Mouse (Mus musculus) cerebellum, adult 8-10 months (tissue): ENCODE data around the gene Plk5.

Source experiments
- DNase-seq: peaks from one replicate; pipeline ENCODE4 v3.0.0; 2022

Gene Plk5

GRCm38 (mm10) chr10:80357994-80358639 lies 1.9 kb downstream of the Plk5 start:
- DNase-seq, result peak; percentile 77

- no peak for DNase-seq
Observed at GRCm38 (mm10) chr10:80363734-80364133, 7.5 kb downstream of the Plk5 start.

- no peak for DNase-seq
Observed at GRCm38 (mm10) chr10:80365736-80366135, 9.5 kb downstream of the Plk5 start.

GRCm38 (mm10) chr10:80367954-80368353 lies 11.7 kb downstream of the Plk5 start:
- no peak for DNase-seq

- DNase-seq, result no peak
Observed at GRCm38 (mm10) chr10:80368392-80368791, 12.1 kb downstream of the Plk5 start.

GRCm38 (mm10) chr10:80369995-80370747 lies 13.9 kb downstream of the Plk5 start:
- DNase-seq, result no peak

- peak; percentile 61 for DNase-seq
Observed at GRCm38 (mm10) chr10:80371411-80371966, 15.2 kb downstream of the Plk5 start.

GRCm38 (mm10) chr10:80371983-80372382 lies 15.7 kb downstream of the Plk5 start:
- no peak for DNase-seq

GRCm38 (mm10) chr10:80372706-80373105 lies 16.4 kb downstream of the Plk5 start:
- no peak for DNase-seq

- peak; percentile 87 for DNase-seq
Observed at GRCm38 (mm10) chr10:80374063-80374462, 17.8 kb downstream of the Plk5 start.

- DNase-seq, result peak; percentile 87
Observed at GRCm38 (mm10) chr10:80376160-80376559, 19.9 kb downstream of the Plk5 start.

GRCm38 (mm10) chr10:80377716-80378115 lies 21.5 kb downstream of the Plk5 start:
- no peak for DNase-seq

GRCm38 (mm10) chr10:80382641-80383365 lies 26.5 kb downstream of the Plk5 start:
- DNase-seq, result no peak

- no peak for DNase-seq
Observed at GRCm38 (mm10) chr10:80383431-80383830, 27.2 kb downstream of the Plk5 start.

- DNase-seq, result no peak
Observed at GRCm38 (mm10) chr10:80384115-80384639, 27.9 kb downstream of the Plk5 start.

- no peak for DNase-seq
Observed at GRCm38 (mm10) chr10:80384709-80385108, 28.4 kb downstream of the Plk5 start.

GRCm38 (mm10) chr10:80385310-80385709 lies 29.1 kb downstream of the Plk5 start:
- DNase-seq, result no peak

GRCm38 (mm10) chr10:80385811-80386734 lies 29.8 kb downstream of the Plk5 start:
- no peak for DNase-seq

- DNase-seq, result no peak
Observed at GRCm38 (mm10) chr10:80386735-80387471, 30.6 kb downstream of the Plk5 start.

GRCm38 (mm10) chr10:80387522-80387959 lies 31.3 kb downstream of the Plk5 start, which contains the start of gene Mex3d:
Mex3d (minus strand) TSS chr10:80387659.
- peak; percentile 81 for DNase-seq

GRCm38 (mm10) chr10:80388731-80389130 lies 32.5 kb downstream of the Plk5 start:
- DNase-seq, result no peak
